Mouse (Mus musculus) gastrocnemius, postnatal 36 days (tissue): ENCODE results near the gene Cdk11b. TPM values are rescaled to one million over a fixed set of nuclear protein-coding genes. Genes with fewer than 3 reads are reported as not detected.
A peak's percentile ranks its signal among the peaks of the same experiment; 100 is the strongest.
"Not testable (repeated sequence)": the region's sequence is repeated elsewhere in the genome, so short reads cannot be mapped to it uniquely, and the experiment has no call there.

ENCODE experiments used
- DNase-seq, 2 experiments: peaks; one replicate each; pipeline ENCODE4 v3.0.0; 2022
- intact Hi-C: fragments of 180-260 bp; cut with DNase I; formaldehyde crosslinking; loops from one replicate; pipeline ENCODE4 v1.15.1; 2025
- total RNA-seq, 2 experiments: library from RNA; stranded (reverse); gene quantifications; 2 replicates each; pipeline ENCODE4 v1.2.3; 2021

Cdk11b gene
- total RNA-seq, 2 experiments from 2014 or later, result 20.6 to 28.1 TPM

- no peak for DNase-seq
- intact Hi-C loops, result no loop called here
Measured at GRCm38 (mm10) chr4:155656214-155656751, 31.6 kb downstream of the Cdk11b start.

DNA sequence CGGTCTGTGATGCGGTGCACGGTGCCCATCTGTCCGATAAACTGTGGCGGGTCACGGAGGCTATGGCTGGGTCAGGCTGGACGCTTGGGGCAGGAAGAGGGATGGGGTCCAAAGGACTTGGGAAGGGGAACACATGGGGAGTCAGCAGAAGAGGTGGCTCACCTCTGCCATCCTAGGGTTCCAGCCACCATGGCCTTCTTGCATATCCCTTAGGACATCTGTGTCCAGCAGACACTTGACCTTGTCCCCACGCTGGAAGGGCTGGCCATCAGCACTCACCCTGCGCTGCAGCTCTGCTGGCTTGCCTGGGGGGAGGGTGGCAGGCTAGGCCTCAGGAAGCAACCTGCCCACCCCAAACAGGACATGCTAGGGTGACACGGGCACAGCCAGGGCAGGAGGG is 34.3 kb downstream of the Cdk11b start:
- intact Hi-C loops, result no loop called here
- no peak for DNase-seq

DNA sequence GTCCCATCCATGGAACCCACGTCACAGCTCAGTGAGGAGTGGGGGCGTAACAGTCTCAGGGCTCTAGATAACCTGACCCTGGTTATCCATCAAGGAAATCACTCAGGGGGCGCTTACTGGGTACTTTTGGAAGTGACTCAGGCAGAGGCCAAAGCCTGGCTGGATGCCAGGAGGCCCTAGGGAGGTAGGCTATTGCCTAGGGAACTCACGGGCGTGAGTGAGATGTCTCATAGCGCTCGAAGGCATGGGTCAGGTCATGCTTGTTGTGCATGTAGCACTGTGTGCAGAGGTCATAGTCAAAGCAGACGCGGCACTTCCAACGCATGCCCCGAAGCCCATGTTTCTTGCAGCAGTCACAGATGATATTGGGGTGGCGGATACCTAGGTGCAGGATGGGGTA is 36.0 kb downstream of the Cdk11b start:
- DNase-seq, result no peak
- intact Hi-C loops, result no loop called here

GRCm38 (mm10) chr4:155666903-155667302 is 42.2 kb downstream of the Cdk11b start:
- intact Hi-C loops, result no loop called here
- DNase-seq, result no peak

DNA sequence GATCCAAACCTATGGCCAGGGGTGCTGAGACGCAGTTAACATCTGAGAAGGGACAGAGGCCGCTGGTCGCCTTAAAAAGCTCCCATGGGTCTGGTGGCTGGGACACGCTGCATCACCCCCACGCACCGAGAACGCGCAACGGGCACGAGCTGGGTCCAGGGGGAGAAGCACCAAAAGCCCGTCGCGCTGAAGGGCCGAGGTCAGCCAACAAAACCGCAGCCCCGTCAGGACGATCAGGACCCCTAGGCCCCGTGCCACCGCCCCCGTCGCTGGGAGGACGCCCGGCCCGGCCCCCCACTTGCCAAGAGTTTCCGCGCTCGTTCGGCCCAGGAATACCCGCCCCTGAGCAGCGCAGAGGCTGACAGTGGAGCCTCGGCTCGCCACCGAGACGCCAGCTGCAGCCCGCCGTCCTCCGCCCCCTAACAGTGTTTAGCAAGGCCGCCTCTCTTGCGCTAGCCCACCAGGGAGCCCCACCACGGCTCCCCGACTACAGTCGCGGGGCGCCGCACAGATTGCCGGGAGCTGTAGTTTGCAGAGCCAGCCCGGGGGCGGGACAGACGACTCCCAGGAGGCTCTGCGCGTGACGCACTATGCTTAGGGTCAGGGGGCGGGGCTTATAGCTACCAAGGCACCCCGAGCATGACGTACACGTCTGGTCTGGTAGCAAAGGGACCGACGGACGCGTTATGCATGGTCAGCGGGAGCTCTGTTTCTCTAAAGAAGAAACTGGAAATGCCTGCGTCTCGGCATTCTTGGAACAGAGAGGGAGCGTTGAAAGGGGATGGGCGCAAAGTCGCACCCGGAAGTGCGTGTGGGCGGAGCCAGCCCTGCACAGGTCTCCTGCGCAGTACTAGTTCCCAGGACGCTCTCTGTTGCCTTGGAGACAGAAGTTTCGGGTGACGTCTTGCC is 44.3 kb downstream of the Cdk11b start, which contains the start of gene Mib2:
Gene Mib2 (minus strand): TSS at position 510 of the 909 bp plus-strand sequence.
- peak; percentile 95 to 97 for DNase-seq

GRCm38 (mm10) chr4:155669598-155670075 is 45.0 kb downstream of the Cdk11b start:
- intact Hi-C loops, result no loop called here
- DNase-seq, result no peak

More for the DNA sequence above, 44.3 kb downstream of the Cdk11b start, which contains the start of gene Mib2:
- intact Hi-C loops, result no loop called here

DNA sequence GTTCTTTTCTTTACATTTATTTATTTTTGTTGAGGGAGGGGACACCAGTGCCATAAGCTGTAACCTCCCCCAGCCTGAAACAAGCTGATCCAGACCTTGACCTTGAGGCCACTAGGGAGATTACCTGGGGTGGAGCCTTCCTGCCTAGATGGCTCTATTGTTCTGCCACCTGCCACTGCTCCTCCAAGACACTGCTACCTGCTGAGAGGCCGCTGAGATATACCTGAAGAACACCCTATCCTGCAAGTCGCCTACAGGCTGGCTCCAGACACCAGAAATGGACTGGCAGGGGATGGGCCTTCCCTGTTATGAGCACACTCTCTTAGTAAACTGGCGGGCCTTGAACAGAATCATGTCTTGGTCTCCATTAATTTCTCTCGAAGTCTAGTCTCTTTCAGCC is 45.6 kb downstream of the Cdk11b start:
- intact Hi-C loops, DNase-seq: not testable (repeated sequence)

DNA sequence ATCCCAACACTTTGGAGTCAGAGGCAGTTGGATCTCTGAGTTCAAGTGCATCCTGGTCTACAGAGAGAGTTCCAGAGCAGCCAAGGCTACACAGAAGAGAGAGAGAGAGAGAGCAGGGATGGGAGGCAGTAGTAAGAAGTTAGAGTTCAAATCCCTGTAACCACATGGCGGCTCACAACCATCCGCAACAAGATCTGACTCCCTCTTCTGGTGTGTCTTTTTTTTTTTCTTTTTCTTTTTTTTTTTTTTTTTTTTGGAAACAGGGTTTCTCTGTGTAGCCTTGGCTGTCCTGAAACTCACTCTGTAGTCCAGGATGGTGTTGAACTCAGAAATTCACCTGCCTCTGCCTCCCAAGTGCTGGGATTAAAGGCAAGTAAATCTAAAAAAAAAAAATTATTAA is 47.4 kb downstream of the Cdk11b start:
- no peak for DNase-seq
- intact Hi-C loops, result no loop called here

DNA sequence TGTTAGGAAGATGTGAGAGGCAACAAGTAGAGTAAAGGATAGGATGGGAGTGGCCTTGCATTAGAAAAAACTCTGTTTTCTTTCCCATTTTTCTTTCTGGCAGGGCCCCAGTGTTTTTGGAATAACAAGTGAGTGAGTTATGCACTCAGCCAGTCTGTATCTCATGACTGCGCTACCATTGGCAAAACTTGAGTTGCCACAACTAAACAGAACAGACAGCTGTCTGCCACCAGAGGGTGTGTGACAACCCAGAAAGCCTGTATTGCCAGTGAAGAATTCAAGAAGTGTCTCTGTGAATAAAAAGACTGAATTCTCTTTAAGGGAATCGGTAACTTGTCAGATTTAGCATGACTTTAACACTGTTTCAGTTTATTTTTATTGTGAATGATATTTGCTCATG is 51.3 kb downstream of the Cdk11b start:
- intact Hi-C loops, result no loop called here
- no peak for DNase-seq

GRCm38 (mm10) chr4:155683670-155684277 is 59.1 kb downstream of the Cdk11b start:
- intact Hi-C loops, DNase-seq: not testable (repeated sequence)

DNA sequence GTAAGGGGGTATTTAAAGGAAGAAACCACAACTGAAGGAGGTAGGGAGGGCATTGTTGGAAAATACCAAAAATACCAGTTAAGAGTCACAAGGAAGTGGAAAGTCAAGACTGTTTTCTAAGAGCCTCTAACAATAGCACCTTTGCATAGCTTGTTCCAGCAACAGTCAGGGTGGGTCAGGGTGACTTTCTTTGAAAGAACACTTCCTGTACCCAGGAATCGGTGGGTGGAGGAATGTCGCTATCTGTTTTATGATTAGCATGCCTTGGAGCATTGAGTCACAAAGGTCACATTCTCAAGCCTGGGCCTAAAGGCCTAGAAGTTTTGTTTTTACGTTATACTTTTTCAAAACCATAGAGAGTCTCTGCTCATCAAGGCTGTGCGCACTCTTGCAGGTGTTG is 63.1 kb downstream of the Cdk11b start:
- DNase-seq, intact Hi-C loops: not testable (repeated sequence)

DNA sequence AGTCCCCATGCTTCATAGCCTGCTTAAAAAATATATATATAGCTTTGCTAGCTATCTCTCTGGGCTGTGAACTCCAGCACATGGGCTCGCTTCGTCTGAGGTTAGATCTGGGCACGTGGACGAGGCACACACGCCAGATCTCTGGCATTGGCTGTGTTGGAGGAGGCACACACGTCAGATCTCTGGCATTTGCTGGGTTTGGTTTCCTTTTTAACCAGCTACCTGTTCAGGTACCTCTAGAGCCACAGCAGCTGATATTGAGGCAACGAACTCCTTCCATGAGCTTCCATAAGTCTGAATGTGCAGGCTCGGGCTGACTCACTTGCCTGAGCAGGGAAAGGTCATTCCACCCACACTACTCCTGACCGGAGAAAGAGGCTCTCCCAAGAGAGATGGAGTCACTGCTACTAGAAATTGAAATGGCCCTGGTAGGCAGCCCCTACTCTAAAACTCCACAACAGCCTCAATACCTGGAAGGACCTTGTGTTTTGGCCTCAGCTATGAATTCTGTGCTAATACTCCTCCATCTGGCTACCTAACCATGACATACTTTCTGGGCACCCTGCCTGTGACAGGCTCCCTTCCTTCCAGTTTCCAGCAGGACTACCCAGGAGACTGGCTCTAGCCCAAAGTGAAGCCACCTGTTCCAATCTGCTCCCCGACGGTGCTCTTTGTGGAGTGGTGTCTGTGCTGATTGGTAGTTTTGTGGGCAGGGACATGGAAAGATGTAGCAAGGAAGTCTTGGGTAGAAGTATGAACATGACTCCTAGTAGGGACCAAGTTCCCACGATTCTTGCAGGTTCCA is 66.1 kb downstream of the Cdk11b start:
- intact Hi-C loops, result no loop called here
- DNase-seq, result no peak

DNA sequence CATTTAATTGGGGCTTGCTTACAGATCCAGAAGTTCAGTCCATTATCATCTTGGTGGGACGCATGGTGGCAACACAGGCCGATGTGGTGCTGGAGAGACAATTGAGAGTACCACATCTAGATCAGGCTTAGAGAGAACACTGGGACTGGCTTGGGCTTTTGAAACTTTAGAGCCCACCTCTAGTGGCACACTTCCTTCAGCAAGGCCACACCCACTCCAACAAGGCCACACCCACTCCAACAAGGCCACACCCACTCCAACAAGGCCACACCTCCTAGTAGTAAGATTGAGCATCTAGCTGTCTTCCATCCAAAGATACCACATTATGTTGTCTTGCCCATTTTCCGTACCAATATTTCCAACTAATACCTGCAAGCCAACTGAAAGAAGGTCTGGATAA is 67.8 kb downstream of the Cdk11b start:
- DNase-seq, result no peak
- intact Hi-C loops, result no loop called here

- intact Hi-C loops, result no loop called here
- peak; percentile 45 to 50 for DNase-seq
Measured at GRCm38 (mm10) chr4:155694111-155694481, 69.4 kb downstream of the Cdk11b start, which contains the start of gene Fndc10. Gene Fndc10, plus strand, starts transcription at chr4:155694342.

- peak in 1 of 2 experiments; percentile 59 for DNase-seq
- intact Hi-C loops, result no loop called here
Measured at GRCm38 (mm10) chr4:155694482-155695401, 70.1 kb downstream of the Cdk11b start.

DNA sequence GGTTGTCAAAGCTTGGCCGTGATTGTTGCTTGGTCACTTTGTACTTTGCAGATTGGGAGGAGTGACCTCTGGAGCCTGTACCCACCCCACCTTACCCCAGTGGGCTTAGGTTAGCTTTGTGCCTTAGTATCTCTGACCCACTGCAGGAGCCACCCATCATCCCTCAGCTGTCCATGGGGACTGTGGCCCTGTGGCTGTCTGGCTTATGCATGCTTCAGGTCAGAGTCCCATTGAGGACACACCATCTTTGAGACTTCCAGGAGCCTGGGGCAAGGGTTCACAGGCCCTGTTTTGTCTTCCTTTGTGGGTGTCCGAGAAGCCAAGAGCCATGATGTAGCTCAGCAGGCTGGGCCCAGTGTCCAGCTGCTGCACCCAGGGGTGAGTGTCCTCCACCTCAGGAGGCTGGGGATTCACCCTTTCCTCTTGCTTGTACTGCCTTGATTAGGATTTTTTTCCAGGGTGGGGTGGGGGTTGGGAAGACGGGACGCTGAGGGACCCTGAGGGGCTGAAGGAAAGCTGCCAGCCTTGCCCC is 70.9 kb downstream of the Cdk11b start:
- intact Hi-C loops, result no loop called here
- no peak for DNase-seq

DNA sequence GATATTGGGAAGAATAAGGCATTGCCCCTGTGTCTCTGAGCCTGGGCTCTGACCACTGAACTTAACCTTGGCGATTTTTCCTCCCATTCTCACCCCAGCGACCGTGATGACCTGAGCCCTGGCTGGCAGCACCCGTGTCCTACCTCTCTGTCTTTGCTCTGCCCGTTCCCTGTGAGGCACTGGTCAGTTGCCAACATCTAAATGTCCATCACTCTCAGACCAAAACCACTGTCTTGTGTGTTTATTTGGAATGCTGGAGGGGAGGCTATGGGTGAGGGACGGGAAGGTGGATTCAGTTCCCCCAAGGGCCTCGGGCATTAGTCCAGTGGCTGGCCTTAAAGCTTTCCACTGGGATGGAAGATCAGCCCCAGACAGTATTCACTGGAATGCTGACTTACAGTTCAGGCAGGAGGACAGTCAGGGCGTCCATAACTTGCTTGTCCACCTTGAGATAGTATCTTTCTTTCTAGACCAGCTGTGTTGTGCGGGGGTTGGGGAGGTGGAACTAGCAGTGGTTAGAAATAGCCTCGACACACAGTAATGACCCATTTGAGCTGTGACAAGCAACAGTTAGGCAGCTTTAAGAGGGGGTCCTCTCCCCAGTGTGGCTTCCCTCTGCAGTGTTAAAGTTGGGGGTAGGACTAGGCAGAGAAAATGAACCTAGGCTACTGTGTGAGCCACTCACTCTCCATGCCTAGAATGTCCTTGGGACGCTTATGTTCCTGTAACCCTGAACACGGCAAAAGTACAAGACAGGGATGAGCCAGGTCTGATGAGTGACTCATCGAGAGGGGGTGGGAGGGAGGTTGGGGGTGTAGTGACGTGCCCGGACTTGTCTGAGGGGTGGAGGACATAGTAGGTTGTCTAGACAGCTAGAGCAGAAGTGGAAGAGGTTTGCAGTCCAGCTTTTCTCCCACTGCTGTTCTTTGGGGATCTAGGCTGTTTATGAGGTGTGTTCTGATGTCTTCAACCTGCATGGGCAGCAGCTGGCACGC is 71.9 kb downstream of the Cdk11b start:
- DNase-seq, result no peak
- intact Hi-C loops, result no loop called here
